Mouse (Mus musculus) kidney, embryonic 15.5 days (tissue): ENCODE measurements at regions not wholly inside any gene's neighbourhood (a gene's known extent, or its start where the extent isn't known, plus 50 kb on each side); places are given as distances from the start of the nearest gene placed in this dataset.

Experiments used
- ATAC-seq: fragments of 200-750 bp; cut with Nextera tagmentation; replicated peaks from 2 replicates; pipeline ENCODE4 v1.8.0; 2017; ENCODE audit warnings: moderate TSS enrichment; ENCODE audit not compliant: low FRiP score
- H3K27ac ChIP-seq: fragments of 300-500 bp; sonication (generic); 2 replicates; pipeline ENCODE4 v1.5.1; 2015; ENCODE audit warnings: mild to moderate bottlenecking, inconsistent platforms
- H3K27me3 ChIP-seq: fragments of 300-500 bp; sonication (generic); 2 replicates; pipeline ENCODE4 v1.6.1; 2015; ENCODE audit warnings: inconsistent platforms
- H3K36me3 ChIP-seq: fragments of 300-500 bp; sonication (generic); 2 replicates; pipeline ENCODE4 v1.6.1; 2015; ENCODE audit warnings: inconsistent platforms
- H3K4me1 ChIP-seq: fragments of 300-500 bp; sonication (generic); 2 replicates; pipeline ENCODE4 v1.6.1; 2015; ENCODE audit warnings: inconsistent platforms
- H3K4me2 ChIP-seq: fragments of 300-500 bp; sonication (generic); 2 replicates; pipeline ENCODE4 v1.6.1; 2015; ENCODE audit warnings: moderate library complexity, mild to moderate bottlenecking, inconsistent platforms
- H3K4me3 ChIP-seq: fragments of 300-500 bp; sonication (generic); replicated peaks from 2 replicates; pipeline ENCODE4 v1.5.1; 2015; ENCODE audit warnings: mild to moderate bottlenecking, inconsistent platforms
- H3K9ac ChIP-seq: fragments of 300-500 bp; sonication (generic); 2 replicates; pipeline ENCODE4 v1.6.1; 2015; ENCODE audit warnings: mild to moderate bottlenecking, inconsistent platforms
- H3K9me3 ChIP-seq: fragments of 300-500 bp; sonication (generic); replicated peaks from 2 replicates; pipeline ENCODE4 v1.6.1; 2016; ENCODE audit warnings: inconsistent platforms
- WGBS: fragments of 180-500 bp; shearing (Covaris S2); methylation state at CpG from one replicate; pipeline ENCODE4 v1.1.7; 2015; ENCODE audit warnings: mixed read lengths; 5-methylcytosine and 5-hydroxymethylcytosine counted together

GRCm38 (mm10) chr13:110649870-110650497 lies 255.1 kb downstream of the Plk2 start:
- no peaks in the 10 kb centered on the region for H3K9me3 ChIP-seq
- 59% methylated on average over 2 of the region's 2 CpGs for WGBS
- no peak overlapping the region for H3K4me2 ChIP-seq
- H3K36me3 ChIP-seq = no peaks in the 10 kb centered on the region
- no peak for ATAC-seq
- no peaks in the 10 kb centered on the region for H3K27me3 ChIP-seq
- no peaks in the 10 kb centered on the region for H3K4me1 ChIP-seq
- no peak overlapping the region for H3K4me3 ChIP-seq
- H3K27ac ChIP-seq = no peak overlapping the region
- no peak overlapping the region for H3K9ac ChIP-seq

GRCm38 (mm10) chr13:110652201-110652600 lies 257.4 kb downstream of the Plk2 start:
- H3K27me3 ChIP-seq = no peaks in the 10 kb centered on the region
- H3K9me3 ChIP-seq = no peaks in the 10 kb centered on the region
- ATAC-seq = no peak
- H3K4me1 ChIP-seq = no peaks in the 10 kb centered on the region
- H3K4me3 ChIP-seq = no peak overlapping the region
- 65% methylated on average over 7 of the region's 7 CpGs for WGBS
- H3K4me2 ChIP-seq = no peak overlapping the region
- H3K36me3 ChIP-seq = no peaks in the 10 kb centered on the region
- no peak overlapping the region for H3K27ac ChIP-seq
- no peak overlapping the region for H3K9ac ChIP-seq

DNA sequence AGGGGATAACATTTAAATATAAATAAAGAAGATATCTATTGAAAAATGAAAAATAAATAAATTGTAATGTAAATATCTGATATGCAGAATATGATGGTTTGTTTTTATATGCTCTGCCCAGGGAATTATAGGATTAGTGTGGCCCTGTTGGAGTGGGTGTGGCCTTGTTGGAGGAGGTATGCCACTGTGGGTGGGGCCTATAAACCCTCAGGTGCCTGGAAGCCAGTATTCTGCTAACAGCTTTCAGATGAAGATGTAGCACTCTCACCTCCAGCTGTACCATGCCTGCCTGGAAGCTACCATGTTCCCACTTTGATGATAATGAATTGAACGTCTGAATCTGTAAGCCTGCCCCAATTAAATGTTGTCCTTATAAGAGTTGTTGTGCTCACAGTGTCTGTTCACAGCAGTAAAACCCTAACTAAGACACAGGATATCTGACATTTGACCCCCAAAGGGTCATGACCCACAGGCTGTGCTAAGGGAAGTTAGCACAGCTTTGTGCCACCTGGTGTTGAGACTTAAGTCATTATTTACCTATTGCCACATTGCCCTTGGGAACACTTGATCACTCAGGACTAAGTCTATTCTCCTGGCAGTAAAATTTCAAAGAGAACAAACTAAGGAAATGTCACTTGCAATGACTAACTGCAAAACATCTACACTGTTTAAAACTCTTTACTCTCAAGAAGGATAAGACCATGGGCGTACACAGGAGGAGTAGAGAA lies 270.4 kb downstream of the Plk2 start:
- Histone ChIP-seq H3K27ac (no peak overlapping the region), H3K9ac (no peak overlapping the region), H3K4me3 (no peak overlapping the region), H3K4me1 (no peaks in the 10 kb centered on the region), H3K36me3 (no peaks in the 10 kb centered on the region), H3K9me3 (no peaks in the 10 kb centered on the region), H3K4me2 (no peak overlapping the region), H3K27me3 (no peaks in the 10 kb centered on the region)
- WGBS = 35% methylated on average over 2 of the region's 2 CpGs
- no peak for ATAC-seq

DNA sequence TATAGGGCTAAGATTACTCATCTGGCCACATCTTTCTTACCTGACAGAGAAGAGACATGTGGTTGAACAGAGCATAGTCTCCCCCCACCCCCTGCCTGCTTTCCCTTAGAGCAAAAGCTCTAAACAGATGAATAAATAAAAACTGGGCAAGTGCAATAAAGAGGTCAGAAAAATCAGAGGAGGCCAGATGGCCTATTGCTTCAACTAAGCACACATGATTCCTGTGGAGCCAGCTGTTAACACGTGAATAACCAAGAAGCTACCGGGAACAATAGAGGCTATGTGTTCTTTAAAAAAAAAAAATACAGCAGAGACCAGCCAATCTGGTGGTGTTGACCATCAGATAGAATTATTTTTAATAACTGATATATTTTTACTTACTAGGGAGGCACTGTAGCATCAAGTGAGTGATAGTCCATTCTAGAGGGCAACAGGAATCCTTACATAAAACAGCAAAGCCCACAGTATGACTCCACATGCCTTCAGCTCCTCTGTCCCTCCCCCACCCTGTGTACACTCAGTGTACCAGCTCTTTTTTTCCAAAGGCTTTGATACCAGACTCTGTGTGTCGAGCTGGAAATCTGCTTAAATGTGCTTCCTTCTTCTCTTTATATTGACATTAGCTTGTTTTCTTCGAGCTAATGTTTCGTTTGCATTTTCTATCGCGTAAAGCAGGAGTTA lies 272.6 kb downstream of the Plk2 start:
- Histone ChIP-seq H3K27ac (no peak overlapping the region), H3K9ac (no peak overlapping the region), H3K4me1 (no peaks in the 10 kb centered on the region), H3K4me3 (no peak overlapping the region), H3K36me3 (no peaks in the 10 kb centered on the region), H3K9me3 (no peaks in the 10 kb centered on the region), H3K4me2 (no peak overlapping the region), H3K27me3 (no peaks in the 10 kb centered on the region)
- 43% methylated on average over 7 of the region's 7 CpGs for WGBS
- ATAC-seq = no peak

DNA sequence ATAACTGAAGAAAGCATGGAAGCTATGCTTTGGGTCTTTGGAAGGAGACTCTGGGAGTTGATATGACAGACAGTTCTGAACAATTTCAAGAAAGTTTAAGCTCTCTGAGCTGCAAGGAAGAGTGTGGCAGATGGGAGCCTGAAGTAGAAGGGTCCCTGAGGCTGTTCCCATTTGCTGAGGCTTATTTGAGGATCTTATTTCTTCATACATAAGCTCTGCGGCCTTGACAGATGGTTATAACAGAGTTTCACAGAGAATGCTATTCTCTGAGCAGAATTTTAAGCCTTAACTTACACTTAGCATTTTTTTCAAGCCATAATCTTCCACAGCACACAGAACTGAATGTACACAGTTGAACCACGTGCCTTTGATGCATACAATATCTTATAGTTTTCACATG lies 278.7 kb downstream of the Plk2 start:
- WGBS = 77% methylated on average over 2 of the region's 2 CpGs
- no peak overlapping the region for H3K4me2 ChIP-seq
- no peaks in the 10 kb centered on the region for H3K4me1 ChIP-seq
- ATAC-seq = no peak
- no peaks in the 10 kb centered on the region for H3K27me3 ChIP-seq
- no peak overlapping the region for H3K4me3 ChIP-seq
- no peaks in the 10 kb centered on the region for H3K9me3 ChIP-seq
- H3K36me3 ChIP-seq = no peaks in the 10 kb centered on the region
- H3K9ac ChIP-seq = no peak overlapping the region
- H3K27ac ChIP-seq = no peak overlapping the region

- no peaks in the 10 kb centered on the region for H3K27me3 ChIP-seq
- 72% methylated on average over 11 of the region's 11 CpGs for WGBS
- H3K36me3 ChIP-seq = no peaks in the 10 kb centered on the region
- ATAC-seq = peak; percentile 58; the same call in 1 of the 2 replicates
- H3K4me1 ChIP-seq = no peaks in the 10 kb centered on the region
- H3K4me3 ChIP-seq = no peak overlapping the region
- no peak overlapping the region for H3K9ac ChIP-seq
- no peaks in the 10 kb centered on the region for H3K9me3 ChIP-seq
- no peak overlapping the region for H3K4me2 ChIP-seq
- H3K27ac ChIP-seq = peak overlapping the region; percentile 37; the same call in 1 of the 2 replicates
Observed at GRCm38 (mm10) chr13:110683259-110684041, 288.6 kb downstream of the Plk2 start.

GRCm38 (mm10) chr13:110688796-110689195 lies 293.9 kb downstream of the Plk2 start:
- Histone ChIP-seq H3K27me3 (no peaks in the 10 kb centered on the region), H3K4me1 (peaks cover 7% of the 10 kb centered on the region), H3K9ac (no peak overlapping the region), H3K4me3 (no peak overlapping the region), H3K9me3 (no peaks in the 10 kb centered on the region), H3K36me3 (no peaks in the 10 kb centered on the region), H3K4me2 (no peak overlapping the region), H3K27ac (no peak overlapping the region)
- ATAC-seq = no peak
- WGBS = 62% methylated on average over 3 of the region's 3 CpGs

- 0 out of 2 replicates have a peak, but pooled peaks have one; percentile 18 for ATAC-seq
- WGBS = 27% methylated on average over 10 of the region's 10 CpGs
- peaks cover 7% of the 10 kb centered on the region for H3K4me1 ChIP-seq
- H3K27me3 ChIP-seq = no peaks in the 10 kb centered on the region
- H3K36me3 ChIP-seq = no peaks in the 10 kb centered on the region
- H3K27ac ChIP-seq = peak overlapping the region; percentile 66; the same call in 1 of the 2 replicates
- H3K9me3 ChIP-seq = no peaks in the 10 kb centered on the region
- H3K4me2 ChIP-seq = no peak overlapping the region
- no peak overlapping the region for H3K4me3 ChIP-seq
- no peak overlapping the region for H3K9ac ChIP-seq
Observed at GRCm38 (mm10) chr13:110690501-110691255, 295.8 kb downstream of the Plk2 start.

- WGBS = 82% methylated on average over 5 of the region's 5 CpGs
- Histone ChIP-seq H3K9me3 (no peaks in the 10 kb centered on the region), H3K4me3 (no peak overlapping the region), H3K4me1 (peaks cover 7% of the 10 kb centered on the region), H3K27me3 (no peaks in the 10 kb centered on the region), H3K36me3 (no peaks in the 10 kb centered on the region), H3K27ac (no peak overlapping the region), H3K9ac (no peak overlapping the region), H3K4me2 (no peak overlapping the region)
- ATAC-seq = no peak
Observed at GRCm38 (mm10) chr13:110692696-110693095, 297.9 kb downstream of the Plk2 start.

DNA sequence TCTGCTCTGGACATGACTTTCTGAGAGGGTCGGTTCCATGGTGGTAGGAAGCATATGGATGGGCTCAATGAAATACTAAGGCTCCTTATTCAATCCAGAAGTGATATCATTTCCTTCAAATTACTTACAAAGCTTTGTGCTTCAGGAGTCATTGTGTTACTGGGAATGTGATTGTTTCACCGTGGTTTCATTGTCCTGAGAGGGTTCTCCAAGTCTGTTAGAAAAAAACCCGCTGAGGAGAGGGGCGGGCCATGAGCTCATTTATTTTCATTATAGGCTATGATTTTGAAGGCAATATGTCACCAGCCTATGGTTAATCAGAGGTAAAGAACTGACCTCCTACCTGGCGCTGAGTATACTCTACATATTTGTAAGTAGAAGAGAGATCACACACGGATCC lies 300.0 kb downstream of the Plk2 start:
- Histone ChIP-seq H3K27ac (no peak overlapping the region), H3K9ac (no peak overlapping the region), H3K4me1 (peaks cover 7% of the 10 kb centered on the region), H3K9me3 (no peaks in the 10 kb centered on the region), H3K27me3 (no peaks in the 10 kb centered on the region), H3K36me3 (no peaks in the 10 kb centered on the region), H3K4me3 (no peak overlapping the region), H3K4me2 (no peak overlapping the region)
- WGBS = 72% methylated on average over 6 of the region's 6 CpGs
- ATAC-seq = no peak

- Histone ChIP-seq H3K27me3 (no peaks in the 10 kb centered on the region), H3K36me3 (no peaks in the 10 kb centered on the region), H3K4me2 (no peak overlapping the region), H3K9ac (no peak overlapping the region), H3K27ac (peak overlapping the region; percentile 5; the same call in 1 of the 2 replicates), H3K4me3 (no peak overlapping the region), H3K9me3 (no peaks in the 10 kb centered on the region), H3K4me1 (no peaks in the 10 kb centered on the region)
- whole genome bisulfite sequencing = 75% methylated on average over 5 of the region's 5 CpGs
- no peak for ATAC-seq
Observed at GRCm38 (mm10) chr13:110696549-110696948, 301.7 kb downstream of the Plk2 start.
